Mouse (Mus musculus) heart, postnatal 0 days (tissue): ENCODE results near the gene Ecm2.

ENCODE experiments used
- CTCF ChIP-seq: IDR thresholded peaks from 2 replicates; pipeline ENCODE4 v1.5.1; 2016; ENCODE audit warnings: antibody characterized with exemption, control low read depth, low read depth
- EP300 ChIP-seq: IDR thresholded peaks from 2 replicates; pipeline ENCODE4 v1.6.1; 2016; ENCODE audit warnings: antibody characterized with exemption, low read depth

DNA sequence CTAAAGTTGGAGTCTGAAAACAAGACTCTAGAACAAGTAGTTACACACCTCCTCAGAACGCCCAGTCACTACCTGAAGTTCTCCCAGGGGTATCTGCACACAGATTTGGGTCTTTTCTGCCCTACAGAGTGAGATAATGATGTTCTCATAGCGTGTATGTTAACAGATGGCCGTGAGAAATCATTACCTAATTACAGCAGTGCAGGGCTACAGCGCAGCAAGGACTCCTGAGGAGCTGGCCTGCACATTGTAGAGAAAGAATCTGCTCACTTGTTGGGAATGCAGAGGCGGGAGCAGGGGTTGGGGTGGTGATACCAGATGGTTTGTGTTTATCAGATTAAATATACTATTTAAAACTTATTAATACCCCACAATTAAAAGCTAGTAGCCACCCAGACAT lies 24.1 kb upstream of the Ecm2 start:
- TF ChIP-seq CTCF, result no peak
- TF ChIP-seq EP300, result no peak
